Mouse (Mus musculus): ENCODE data around the gene Ppm1l.
A peak's percentile ranks its signal among the peaks of the same experiment; 100 is the strongest.
"Not testable (repeated sequence)": the region's sequence is repeated elsewhere in the genome, so short reads cannot be mapped to it uniquely, and the experiment has no call there.

Ppm1l gene

DNA sequence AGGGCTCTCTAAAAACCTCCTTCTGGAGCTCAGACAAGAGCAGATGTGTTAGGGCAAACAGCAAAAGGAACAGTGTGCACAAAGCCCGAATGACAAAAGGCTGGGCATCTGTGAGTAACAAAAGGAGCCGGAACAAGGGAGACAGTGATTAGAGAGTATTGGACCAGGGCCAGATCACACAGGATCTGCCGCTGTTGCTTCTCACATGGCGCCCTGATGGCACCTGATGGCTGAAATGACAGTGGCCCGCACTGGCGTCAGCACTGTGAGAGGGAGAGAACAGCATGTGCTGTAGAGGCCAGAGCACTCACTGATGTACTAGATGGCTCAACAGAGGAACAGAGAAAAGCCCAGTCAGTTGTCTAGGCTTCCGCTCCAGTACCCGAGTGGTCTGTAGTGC is 226.3 kb downstream of the Ppm1l start:
- DNase-seq (ENCODE audit: low spot score) = peak; percentile 31

DNA sequence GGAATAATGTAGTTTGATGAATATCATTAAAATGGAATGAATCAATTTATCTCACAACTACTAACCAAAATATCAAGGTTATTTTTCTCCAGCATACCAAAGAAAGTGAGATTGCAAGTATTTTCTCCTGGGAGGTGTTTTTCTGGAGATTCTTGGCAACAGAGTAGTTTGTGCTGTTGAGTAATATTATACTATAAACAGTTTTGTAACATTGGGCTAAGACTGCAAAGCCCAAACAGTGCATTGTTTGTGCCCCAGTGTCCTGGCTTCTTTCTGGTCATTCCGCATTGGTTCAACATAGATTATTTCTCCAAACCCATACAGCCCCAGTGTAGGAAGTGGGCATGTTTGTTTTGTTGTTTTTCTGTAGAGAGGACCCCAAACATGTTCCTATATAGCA is 227.1 kb downstream of the Ppm1l start:
- DNase-seq (ENCODE audit: low spot score) = no peak

DNA sequence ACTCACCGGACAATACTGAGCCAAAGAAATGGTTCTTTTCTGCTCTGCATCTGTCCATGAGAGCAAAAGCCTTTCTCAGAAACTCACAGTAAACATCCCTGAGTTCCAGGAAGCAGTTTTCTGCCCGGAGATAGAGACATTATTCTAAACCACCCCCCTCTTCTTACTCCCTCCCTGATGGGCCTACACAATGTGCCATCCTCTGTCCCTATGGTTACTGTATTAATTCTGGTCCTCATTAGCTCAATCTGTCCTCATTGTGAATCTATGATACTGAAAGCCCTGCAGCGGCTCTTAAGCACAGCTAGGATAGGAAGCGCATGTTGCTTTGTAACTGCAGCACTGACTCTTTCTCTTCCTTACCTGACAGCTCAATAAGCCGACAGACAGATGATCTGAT is 228.4 kb downstream of the Ppm1l start:
- no peak for DNase-seq (ENCODE audit: low spot score)

DNA sequence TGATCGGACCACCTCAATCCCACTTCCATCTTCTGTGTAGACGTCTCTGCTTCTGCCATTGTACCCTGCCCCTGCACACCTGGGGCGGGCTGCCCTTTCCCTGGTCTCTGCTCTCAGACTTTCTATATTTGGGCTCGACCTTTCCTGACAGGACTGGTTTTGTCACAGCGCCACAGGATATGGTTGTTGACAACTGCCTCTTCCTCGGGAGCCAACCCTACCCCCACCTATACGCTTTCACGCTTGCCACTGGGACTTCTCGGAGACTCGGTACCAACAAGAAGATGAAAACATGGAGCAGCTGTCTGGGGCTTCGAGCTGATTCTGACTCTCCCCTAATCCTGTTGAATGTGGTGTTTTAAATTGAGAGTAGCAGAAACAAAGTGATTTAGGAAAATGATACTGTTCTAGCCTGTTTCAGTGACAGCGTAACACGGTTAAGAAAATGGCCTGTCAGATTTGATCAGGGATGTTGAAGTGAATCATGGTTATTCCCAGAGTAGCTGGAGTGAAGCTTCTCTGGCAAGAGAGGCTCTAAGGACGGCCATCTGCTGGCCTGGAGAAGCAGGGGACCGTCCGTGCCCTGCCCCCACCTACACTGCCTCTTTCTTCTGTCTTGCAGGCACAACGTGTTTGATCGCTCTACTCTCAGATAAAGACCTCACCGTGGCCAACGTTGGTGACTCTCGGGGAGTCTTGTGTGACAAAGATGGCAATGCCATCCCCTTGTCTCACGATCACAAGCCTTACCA is 232.2 kb downstream of the Ppm1l start:
- DNase-seq (ENCODE audit: low spot score) = no peak

DNA sequence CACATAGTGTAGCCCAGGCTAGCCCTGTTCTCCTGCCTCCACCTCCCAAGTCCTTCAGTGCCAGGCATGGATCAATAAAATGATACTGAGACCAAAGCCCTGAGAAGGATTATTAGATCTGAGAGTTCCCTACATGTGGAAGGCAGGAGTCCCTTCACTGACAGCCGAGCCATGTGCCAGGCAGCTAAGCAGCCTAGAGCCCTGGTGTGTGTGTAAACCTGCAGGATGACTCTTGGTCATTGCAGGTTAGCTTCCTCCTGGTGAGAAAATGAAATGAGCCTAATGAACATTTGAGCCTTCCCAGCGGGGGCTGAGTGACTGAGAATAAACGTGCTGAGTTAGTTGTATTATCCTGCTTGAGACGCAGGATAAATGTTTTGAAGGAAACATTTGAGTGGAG is 232.9 kb downstream of the Ppm1l start:
- no peak for DNase-seq (ENCODE audit: low spot score)

DNA sequence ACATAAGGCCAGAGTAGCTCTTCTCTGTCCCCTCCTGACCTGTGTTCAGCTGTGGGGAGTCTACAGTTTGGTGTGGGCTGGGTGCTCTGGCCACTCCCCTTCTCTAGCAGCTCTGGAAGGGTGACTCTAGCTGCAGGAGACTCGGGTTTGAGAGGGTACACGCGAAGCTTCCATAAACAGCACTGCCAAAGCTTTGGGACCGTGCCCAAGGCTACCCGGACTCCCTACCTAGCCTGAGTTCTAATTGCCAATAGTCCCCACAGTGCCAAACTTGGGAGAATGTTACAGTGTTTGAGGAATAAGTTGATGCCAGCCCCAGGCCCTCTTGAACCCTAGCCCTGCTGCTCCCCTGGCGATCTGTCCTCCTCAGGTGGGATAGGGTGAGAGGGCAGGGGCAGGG is 238.8 kb downstream of the Ppm1l start:
- DNase-seq (ENCODE audit: low spot score) = no peak

DNA sequence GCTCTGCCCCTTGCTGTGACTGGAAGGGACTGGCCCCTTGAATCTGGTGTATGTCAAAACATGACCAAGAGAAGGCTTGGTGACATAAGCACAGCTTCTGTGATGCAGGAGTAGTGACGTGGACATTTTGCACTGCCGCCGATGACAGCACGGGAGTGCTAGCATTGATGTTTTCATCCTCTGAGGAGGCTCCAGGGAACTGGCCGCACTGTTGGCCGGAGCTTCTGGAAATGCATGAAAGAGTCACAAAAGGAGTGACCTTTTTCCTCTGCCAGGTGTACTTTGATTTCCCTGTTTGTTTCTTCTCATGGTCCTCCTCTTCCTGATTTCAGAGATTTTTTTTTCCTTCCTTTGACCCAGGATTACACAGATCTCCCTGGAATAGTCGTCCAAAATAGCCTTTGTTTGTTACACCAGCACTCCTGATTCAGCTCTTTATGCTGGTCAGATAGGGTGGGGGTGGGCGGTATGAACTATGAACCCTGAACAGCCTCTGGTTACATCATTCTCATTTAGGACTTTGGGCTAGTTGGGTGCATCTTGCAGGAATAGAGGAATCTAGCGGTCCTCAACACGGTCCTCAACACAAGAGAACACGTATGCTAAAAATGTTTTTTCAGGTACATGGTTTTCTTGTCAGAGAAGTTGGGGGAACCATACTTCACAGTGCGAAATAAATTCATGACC is 239.6 kb downstream of the Ppm1l start:
- DNase-seq (ENCODE audit: low spot score) = no peak

DNA sequence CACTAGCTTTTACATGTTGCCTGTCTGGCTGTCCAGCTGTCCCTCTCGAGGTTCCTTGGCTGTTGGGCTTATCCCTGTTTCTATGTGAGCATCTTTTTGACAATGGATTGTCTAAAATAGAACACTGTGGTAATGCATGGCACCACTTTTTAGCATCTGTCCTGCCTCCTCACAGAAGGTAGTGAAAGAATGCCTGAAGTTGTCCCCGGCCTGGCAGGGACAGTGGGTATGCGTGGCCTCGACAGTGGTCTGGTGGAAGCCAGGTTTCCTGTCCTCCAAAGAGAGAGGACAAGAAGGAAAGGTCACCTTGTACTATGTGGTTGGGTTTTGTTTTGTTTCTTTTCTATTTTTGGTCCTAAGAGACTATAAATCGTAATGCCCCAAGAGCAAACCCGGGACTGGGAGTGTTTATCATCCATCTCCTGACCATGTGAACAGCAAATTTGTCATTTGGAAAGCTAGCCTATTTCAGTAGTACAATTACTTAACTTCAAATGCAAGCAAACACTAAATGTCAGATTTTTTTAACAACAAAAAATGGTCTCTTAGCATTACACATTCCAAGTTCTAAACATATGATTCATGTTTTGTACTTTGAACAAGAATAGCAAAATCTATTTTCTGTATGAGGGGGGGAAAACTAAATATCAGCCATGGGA is 242.8 kb downstream of the Ppm1l start:
- no peak for DNase-seq (ENCODE audit: low spot score)

DNA sequence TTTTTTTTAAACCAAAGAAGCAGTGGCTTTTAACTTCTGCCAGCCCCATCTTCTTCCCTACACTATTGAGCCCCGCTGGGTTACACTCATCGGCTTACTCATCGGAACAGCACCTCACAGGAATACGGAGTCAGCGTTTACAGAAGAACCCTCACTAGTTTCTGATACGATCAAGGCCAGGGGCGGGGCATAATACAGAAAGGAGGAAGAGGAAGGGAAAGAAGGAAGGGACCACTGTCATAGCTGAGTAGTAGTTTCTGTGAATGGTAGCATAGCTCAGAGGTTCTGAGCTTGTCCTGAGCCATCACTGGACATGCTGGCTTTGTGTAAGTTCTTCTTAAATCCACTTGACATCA is 243.3 kb downstream of the Ppm1l start:
- DNase-seq (ENCODE audit: low spot score) = no peak

DNA sequence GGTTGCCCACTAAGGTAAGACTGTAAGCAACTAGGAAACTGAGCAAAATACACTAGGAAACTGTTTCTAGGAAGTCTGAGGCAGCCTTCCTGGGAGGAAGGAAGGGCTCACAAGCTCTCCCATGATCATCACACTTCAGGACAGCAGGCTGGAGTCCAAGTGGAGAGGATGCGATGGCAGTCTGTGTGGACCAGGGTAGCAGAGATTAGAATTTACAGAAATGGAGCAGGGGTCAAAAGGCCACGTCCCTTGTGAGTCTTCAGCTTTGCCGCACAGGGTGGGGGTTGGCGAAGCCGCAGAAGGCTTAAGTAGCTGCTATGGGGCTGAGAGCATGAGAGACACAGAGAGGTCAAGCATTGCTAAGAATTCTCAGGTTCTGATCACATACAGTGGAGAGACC is 245.0 kb downstream of the Ppm1l start:
- DNase-seq (ENCODE audit: low spot score) = no peak

DNA sequence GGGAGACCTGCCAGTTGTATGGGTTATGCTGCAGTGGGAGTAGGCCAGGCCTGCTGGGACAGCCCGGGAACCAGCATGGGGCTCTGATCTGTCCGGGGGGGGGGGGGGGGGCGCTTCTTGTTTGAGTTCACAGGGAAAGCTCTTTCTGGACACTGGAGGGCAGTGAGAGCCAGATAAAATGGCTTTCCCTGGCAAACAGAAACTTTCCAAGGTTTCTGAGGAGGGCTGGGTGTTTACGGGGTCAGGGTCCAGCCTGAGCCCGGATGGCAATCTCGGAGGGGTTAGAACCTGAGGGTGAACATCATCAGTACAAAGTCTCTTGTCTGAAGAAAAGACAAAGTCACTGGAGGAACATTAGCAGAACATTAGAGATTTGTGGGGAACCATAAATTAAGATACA is 246.7 kb downstream of the Ppm1l start:
- no peak for DNase-seq (ENCODE audit: low spot score)

DNA sequence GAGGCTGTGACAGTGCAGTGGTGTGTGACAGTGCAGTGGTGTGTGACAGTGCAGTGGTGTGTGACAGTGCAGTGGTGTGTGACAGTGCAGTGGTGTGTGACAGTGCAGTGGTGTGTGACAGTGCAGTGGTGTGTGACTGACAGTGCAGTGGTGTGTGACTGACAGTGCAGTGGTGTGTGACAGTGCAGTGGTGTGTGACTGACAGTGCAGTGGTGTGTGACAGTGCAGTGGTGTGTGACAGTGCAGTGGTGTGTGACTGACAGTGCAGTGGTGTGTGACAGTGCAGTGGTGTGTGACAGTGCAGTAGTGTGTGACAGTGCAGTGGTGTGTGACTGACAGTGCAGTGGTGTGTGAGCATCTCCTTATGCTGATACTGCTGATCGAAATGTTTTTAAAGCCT is 248.9 kb downstream of the Ppm1l start:
- DNase-seq (ENCODE audit: low spot score) = not testable (repeated sequence)

DNA sequence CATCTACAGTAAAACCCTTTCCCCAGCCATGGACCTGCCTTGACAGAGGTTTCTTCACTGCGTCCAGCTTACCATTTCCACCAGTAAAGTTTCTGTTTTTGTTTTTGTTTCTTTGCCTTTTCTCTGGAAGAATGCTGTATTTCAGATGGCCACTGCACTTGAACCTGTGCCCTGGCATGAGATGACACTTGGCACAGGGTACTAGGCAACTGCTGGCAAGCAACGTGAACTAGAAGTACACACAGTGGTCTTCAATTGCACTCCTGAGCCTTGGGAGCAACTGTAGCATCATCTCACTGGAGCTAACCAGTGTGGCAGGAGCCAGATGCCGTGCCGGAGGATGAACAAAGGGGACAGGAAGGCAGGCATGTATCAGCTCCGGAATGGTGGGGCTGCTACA is 255.9 kb downstream of the Ppm1l start:
- no peak for DNase-seq (ENCODE audit: low spot score)

DNA sequence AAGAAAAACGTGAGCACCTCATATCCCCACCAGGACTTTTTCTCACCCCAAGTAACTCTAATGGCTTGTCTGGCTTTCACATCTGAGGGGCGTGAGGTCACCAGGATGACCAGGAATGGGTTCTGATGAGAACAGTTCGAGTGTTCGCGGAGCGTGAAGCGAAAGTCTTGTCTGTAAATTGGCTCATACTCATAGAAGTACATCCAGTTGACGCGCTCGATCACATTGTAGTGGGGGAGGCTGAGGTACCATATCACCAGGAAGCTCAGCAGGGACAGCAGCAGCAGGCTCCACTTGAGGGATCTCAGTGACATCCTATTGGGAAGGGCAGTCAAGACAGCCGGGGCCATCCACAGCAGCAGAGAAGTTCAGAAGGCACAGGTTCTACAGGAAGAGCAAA is 258.9 kb downstream of the Ppm1l start:
- no peak for DNase-seq (ENCODE audit: low spot score)

DNA sequence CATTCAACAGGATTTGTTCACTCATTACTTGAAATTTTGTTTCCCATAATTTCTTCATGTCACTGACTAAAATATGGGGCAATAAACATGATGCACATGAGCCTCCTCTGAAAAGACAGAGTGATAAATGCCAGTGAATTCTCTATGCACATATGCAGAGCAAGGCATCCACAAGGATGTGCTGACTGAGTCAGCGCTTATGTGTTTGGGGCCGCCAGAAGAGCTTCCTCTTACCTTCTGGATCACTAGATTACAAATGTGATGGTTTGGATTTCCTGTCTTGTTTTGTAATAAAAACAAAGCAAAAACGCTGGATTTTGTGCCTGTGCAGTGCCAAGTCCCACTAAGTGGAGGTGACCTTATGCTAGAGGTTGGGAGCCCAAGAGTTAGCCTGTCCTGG is 260.1 kb downstream of the Ppm1l start:
- no peak for DNase-seq (ENCODE audit: low spot score)

DNA sequence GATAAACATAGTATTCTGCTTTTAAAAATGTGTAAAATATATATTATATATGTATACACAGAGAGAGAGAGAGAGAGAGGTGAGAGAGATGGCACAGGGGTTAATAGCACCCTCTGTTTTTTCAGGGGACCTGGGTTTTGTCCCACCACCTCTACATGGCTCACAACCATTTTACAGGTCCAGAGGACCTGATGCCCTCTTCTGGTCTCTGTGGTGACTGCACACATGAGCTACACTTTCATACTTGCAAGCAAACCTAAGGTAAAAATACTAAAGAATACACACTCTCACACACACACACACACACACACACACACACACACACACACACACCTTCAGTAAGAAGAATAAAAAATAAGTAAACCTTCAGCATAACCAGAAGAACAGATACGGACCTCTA is 262.1 kb downstream of the Ppm1l start:
- no peak for DNase-seq (ENCODE audit: low spot score)

DNA sequence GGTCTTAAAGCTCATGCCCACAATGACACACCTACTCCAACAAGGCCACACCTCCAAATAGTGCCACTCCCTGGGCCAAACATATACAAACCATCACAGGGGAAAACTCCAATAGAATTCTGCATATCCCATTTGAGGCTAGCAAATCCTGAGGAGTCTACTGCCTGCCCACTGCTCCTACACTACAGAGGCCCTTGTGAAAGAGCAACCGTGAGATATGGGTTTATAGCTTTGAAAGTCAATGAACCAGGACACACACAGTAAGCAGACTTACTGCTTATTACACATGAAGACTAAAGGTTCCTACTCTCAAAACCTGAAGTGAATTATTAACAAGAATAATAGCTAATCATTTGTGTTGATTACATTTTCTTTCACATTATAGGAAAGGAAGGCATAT is 267.1 kb downstream of the Ppm1l start:
- no peak for DNase-seq (ENCODE audit: low spot score)

DNA sequence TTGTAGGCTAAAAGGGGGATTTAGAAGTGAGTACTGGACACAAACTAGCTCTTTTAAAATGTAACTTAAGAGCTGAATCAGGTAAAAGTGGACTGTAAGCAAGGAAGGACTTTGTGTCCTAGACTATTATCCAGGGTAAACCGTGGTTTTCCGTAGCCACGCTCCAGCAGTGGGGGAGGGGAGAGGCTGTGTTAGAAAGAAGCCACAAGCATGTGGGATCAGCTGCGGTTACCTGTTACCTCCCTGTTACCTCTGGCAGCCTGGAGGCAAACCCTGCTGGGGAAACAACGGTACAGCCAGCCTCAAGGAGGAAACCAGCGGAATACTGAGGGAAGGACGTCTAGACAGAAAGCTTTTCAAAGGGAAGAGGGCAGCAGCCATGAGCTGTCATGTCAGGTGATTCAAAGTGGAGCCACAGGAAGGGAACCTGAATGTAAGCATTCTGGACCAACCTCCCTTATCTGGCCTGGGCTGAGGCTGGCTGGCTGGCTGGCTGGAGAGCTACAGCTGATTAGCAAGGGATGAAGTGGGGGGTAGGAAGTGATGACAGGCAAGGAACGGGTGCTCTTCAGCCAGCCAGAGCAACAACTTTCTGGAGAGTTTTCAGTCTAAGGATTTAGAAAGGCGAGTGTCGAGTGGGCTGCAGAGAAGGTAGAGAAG is 271.6 kb downstream of the Ppm1l start:
- DNase-seq (ENCODE audit: low spot score) = no peak

DNA sequence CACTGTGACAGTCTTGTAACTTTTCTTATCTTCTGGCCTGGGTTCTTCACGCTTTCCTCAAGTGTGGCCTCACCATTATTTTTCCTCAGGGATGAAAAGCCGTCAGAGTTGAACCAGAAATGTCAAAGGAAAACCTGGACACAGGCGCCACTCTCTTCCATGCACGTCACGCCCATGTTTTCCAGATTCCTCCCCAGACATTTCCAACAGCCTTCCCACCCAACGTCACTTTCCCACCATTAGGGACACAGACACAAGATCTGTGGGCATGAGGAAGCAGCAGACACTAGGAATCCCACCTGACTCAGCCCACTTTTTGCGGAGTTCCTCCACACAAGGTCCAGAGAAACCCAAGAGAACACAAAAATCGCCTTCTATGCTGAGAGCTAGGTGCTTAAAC is 276.8 kb downstream of the Ppm1l start:
- DNase-seq (ENCODE audit: low spot score) = no peak

DNA sequence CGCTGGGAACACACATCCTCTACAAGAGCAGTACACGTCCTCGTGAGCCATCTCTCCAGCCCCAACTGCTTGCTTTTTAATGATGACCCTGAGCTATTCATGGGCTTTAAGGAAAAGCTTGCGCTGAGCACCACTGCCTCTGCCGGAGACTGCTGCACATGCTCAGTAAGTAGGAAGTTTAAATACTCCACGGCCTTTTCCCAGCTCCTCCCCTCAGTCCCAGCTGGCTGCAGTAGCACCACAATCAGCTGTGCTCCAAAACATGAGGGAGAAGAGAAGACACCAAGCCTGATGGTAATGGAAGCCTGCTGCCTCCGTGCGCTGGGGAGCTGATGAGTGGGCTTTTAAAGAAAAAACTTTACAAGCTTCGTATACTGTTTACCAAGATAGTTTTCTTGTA is 277.4 kb downstream of the Ppm1l start:
- no peak for DNase-seq (ENCODE audit: low spot score)

DNA sequence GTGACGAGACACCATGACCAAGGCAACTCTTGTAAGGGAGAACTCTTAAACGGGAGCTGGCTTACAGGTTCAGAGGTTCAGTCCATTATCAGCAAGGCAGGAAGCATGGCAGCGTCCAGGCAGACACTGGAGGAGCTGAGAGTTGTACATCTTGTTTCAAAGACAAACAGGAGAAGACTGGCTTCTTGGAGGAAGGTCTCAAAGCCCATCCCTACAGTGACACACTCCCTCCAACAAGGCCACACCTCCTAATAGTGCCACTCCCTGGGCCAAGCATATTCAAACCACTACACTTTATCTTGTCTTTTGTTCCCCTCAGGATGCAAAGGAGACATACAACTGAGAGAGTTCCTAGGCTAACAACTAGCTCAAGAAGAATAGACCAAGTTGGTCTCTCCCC is 279.5 kb downstream of the Ppm1l start:
- no peak for DNase-seq (ENCODE audit: low spot score)

DNA sequence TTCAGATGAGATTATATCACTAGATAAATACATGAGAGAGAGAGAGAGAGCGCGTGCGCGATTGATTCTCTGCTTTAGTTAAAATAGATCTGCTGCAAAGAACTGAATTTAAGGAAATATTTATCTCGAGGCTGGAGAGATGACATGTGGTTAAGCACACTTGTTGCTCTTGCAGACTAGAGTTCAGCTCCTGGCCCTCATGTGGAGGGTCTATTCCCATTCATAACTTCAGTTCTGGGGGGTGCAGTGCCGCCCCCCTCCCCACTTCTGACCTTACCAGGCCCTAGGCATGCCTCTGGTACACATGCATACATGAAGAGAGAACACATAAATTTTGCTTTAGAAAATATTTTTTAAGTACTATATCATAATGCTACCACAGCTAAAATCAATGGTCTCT is 280.6 kb downstream of the Ppm1l start:
- DNase-seq (ENCODE audit: low spot score) = no peak

DNA sequence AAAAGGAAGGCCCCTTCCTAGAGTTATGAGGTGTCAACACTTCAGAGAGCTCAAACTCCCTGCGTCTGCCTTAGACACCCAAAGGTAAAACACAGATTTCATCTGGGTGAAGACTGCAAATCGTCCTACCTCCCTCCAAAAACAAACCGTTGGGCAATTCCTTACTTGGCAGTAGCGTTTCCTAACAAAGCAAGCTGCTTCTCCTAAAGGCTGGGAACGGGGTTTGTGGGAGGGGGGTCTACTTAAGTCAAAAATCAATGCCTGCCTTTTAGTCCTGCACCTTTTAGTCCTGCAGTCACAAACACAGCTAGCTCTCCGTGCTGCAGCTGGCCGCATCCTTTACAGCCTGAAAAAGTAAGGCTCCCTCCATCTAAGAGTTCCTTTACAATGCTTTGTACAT is 281.2 kb downstream of the Ppm1l start:
- DNase-seq (ENCODE audit: low spot score) = no peak

All from lung, postnatal 25 days (tissue).